Mouse (Mus musculus): Measurements from ENCODE around the gene Zfp711.

Gene Zfp711
- long read RNA-seq, experiment 1: 0 reads
- long read RNA-seq, experiment 2: 0 reads

DNA sequence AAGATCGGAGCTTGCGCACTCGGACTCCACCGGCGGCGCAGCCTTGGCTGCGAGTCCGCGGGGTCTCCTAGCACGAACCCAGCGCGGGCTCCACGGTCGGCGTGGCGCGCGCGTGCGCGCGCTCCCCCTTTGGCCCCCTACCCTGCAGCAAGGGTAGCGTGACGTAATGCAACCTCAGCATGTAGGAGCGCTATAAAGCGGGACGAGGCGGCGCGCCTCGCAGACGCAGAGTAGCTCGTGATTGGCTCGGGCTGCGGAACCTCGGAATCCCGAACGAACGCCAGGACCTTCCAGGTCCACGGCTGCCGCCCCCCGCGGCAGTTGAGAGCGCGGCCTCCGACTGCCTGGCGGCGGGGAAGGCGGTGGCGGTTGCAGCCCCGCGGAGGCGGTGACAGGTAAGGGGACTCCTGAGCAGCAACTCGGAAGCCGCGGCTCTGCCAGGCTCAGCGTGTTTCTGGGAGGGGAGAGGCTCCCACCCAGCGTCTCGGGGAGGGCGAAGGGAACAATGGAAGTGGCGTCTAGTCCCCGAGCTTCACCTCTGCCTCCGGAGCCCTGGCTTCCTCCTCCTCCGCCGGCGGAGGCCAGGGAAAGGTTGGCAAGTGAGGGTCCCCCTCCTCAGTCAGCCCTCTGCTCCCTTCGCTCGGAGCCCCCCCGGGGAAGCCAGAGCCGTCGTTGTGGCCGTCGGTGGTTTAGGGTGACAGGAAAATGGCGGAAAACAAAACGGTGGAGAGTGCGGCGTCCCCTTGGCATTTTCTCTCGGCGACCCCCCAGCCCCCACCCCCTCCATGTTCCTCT is at the start of gene Zfp711:
Gene Zfp711 (plus strand): TSS at position 16 of the 795 bp plus-strand sequence.
- intact Hi-C loops (cut with DNase I): no loop called here

DNA sequence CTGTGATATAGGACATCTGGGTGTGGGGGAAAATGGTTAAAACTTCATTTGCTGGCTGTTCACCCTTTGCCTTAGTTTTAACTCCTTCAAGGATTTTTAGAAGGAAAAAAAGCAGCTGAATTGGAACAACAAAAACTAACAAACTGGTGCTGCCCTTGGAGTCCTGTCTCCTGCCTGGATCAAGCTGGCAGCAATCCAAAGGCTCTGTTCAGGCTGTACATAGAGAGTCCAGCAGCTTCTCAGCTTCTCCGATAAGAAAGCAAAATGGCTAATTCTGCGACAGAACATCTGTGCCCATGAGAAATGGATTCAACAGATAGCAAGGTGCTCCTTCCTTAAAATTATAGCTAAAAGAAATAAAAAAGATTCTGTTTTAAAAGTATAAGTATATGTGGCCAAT is 32.6 kb upstream of the Zfp711 start:
- intact Hi-C loops (cut with DNase I): no loop called here

- intact Hi-C loops (cut with DNase I): no loop called here
Measured at GRCm38 (mm10) chrX:112601306-112602120, 1.2 kb downstream of the Zfp711 start.

DNA sequence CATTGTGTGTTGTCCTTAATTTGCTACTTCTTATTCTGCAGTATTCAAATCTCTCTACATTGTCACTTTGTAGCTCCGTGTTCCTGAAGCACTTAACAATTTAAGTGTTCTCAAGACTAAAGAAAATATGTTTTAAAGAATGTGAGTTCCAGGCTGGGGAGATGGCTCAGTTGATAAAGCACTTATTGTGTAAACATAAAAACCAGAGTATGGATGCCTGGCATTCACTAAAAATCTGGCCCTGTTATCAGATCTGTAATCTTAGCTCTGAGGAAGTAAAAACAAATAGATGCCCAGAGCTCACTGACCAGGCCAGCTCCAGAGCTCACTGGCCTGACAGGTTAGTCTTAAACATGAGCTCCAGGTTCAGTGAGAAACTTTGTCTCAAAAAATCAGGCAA is 75.2 kb downstream of the Zfp711 start:
- intact Hi-C loops (cut with DNase I): no loop called here

DNA sequence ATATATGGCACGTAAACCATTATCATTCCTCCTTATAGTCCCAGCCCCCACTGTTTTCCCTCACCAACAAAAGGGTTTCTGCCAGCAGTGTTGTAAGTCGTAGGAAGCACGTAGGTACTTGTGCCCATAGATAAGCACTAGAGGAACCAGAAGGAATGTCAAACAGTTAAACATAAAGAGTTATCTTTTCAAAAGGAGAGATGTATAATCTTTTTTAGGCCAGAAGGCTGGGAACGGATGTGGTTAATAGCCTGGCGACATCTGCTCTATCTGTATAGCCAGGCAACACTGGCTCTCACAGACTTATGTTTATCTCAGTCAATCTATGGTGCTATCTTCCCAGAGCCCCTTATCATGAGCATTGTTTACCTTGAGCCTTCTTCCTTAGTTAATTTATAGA is 80.3 kb downstream of the Zfp711 start:
- intact Hi-C loops (cut with DNase I): no loop called here

All from adrenal gland (tissue).